Mouse (Mus musculus): ENCODE measurements at regions not wholly inside any gene's neighbourhood (a gene's known extent, or its start where the extent isn't known, plus 50 kb on each side); places are given as distances from the start of the nearest gene placed in this dataset.
"Not testable (repeated sequence)": the region's sequence is repeated elsewhere in the genome, so short reads cannot be mapped to it uniquely, and the experiment has no call there.

DNA sequence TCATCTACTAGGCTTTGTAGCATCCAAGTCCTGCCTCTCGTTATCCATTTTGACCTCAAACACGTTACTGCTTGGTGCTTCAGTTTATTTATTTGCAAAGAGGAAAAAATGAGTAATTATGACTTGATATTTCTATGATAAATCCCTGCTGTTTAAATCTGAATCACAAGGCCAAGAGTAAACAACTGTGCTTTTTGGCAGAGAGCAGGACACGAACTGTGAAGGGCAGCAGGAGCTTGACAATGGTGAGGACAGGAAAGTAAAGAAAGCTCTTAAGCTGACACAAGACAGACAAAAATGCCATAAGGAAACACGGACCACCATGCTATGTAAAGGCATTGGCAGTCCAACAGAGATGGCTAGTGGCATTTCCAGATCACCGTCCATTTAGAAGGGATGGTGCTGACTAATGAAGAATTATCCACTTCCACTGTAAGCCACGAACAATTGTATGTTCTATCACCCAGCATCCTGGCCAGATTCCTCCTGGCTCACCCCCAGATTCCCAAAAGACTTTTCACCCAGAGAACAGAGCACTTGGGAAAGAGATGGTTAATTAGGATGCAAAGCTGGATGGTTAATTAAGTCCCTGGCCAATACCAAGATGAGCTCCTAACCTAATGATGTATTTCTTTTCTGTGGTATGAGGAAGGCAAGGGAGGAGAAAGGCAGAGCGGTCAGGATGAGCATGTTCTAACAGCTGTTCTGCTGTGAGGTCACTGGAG is 476.1 kb upstream of the Cdh5 start:
- no peak for DNase-seq (ENCODE audit: extremely low read depth, low read depth)

DNA sequence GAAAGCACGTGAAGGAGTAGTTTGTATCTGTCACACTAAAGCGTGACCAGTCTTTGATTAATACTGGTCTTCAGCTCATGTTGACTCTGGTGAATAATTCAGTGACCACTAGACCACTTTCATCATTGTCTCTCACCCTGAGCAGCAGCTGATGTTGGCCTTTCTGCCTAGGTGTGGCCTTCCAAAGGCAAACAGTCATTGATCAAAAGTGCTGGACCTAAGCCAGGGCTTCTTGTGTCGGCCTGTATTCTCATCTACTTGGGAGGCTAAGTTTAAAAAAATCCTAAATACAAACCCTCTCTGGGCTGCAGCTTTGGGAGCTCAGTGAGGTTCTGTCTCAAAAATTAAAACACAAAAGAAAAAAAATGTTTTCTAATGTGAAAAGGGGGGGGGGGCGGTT is 475.0 kb upstream of the Cdh5 start:
- no peak for DNase-seq (ENCODE audit: extremely low read depth, low read depth)

DNA sequence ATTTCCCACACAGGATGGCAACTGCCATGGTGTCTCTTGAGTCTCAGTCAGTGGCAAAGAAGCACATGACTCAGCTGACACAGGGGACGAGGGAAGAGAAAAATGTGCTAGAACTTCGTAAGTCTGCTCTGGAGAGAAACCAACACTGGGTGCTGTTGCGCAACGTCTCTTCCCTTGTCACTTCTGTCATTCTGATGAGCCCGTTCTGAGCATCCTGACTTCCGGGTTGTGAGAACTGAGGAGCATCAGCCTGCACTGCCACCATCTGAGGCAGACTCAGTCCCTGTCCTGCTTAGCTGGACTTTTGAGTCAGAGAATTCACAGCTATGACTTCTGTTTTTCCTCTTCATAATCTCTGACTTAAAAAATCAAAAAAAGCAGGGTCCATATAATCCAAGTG is 468.9 kb upstream of the Cdh5 start:
- no peak for DNase-seq (ENCODE audit: extremely low read depth, low read depth)

DNA sequence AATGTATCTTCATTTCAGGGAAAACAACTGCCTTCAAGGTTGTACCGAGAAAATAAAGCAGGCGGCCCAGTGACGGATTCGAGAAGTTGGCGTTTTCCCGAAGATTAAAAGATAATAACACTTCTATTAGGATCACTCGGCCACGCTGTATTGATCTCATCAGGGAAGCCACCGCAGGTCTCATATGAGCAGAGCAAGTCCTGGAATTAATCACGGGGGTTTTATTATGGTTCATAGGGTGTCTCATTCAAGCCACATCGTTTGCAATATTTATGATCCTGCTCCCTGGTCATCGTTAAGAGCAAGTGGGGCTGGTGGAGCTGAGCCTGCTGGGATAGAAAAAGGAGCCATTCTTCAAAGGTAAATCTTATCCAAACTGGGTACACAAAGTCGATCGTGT is 466.5 kb upstream of the Cdh5 start:
- DNase-seq (ENCODE audit: extremely low read depth, low read depth): no peak

DNA sequence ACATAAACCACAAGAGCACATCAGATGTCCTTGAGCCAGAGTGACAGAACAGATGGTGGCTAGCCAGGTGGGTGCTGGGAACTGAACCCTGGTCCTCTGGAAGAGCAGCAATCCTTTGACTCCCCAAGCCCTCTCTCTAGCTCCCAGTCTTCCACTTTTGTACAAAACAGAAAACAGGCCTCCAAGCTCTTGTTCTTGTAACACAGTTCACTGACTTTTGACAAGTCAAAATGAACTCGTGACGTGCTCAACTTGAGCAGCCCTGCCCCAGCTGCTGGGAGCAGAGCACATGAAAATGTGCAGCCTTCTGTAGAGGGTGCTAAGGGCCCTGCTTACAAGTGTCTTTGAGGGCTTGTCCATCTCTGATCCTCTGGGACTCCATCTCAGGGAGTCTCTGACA is 457.8 kb upstream of the Cdh5 start:
- DNase-seq (ENCODE audit: extremely low read depth, low read depth): no peak

DNA sequence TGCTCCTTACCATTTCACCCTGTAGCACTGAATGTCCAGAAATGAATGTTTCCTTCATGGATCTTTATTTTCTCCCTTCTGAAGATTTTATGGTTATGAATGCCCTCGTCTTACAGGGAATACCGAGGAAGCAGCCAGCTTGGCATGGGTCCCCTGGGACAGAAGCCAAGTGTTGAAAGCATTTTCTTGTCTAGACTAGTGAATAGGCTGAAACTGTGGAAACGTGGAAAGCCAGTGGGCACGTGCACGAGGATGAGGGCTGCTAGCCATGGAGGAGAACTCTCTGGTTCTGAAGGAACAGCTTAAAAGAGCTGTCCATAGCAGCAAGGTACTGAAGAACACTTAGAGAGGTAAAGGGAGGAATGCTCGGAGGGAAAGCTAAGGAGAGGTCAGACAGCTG is 457.3 kb upstream of the Cdh5 start:
- no peak for DNase-seq (ENCODE audit: extremely low read depth, low read depth)

DNA sequence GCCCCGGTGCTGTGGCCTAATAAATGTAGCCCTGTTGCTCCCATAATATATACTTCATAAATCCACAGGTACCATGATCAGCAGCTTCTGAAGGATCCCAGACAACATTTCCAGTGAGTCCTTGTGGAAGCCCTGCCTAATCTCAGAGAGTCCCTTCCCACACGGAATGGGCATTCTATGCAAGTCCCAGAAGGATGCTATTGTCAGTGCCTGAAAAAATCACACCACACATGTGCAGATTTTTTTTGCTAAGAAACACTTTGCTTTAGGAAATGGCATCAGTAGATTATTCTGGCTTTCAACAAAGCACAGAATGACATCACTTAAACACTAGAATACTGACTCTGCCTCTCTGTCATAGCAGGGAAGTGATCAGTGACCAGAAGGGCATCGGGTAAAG is 456.6 kb upstream of the Cdh5 start:
- DNase-seq (ENCODE audit: extremely low read depth, low read depth): no peak

DNA sequence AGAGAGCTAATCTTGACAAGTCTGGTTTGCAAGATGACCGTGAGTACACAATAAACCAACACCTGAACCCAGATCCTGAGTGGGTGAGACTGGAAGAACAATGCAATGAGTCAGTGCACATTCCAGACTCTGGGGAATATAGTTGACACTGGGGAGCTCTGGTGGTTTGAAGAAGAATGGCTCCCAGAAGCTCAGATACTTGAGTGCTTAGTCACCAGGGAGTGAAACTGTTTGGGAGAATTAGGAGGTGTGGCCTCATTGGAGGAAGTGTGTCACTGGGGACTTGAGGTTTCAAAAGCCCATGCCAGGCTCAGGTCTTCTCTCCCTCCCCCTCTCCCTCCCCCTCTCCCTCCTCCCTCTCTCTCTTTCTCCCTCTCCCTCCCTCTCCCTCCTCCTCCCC is 436.6 kb upstream of the Cdh5 start:
- DNase-seq (ENCODE audit: extremely low read depth, low read depth): no peak

DNA sequence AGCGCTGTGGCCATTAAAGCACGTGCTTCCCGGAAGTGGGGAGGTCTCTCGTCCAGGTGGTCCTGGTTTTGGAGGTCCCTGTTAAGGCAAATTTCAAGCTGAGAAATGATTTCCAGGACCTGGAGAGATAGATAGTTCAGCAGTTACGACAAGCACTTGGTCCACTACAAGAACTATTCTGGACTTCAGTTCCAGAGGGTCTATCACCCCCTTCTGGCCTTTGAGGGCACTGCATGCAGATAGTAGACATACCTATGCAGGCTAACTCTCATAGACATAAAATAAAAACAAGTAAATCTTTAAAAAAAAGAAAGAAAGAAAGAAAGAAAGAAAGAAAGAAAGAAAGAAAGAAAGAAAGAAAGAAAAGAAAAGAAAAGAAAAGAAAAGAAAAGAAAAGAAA is 415.2 kb upstream of the Cdh5 start:
- DNase-seq (ENCODE audit: extremely low read depth, low read depth): not testable (repeated sequence)

DNA sequence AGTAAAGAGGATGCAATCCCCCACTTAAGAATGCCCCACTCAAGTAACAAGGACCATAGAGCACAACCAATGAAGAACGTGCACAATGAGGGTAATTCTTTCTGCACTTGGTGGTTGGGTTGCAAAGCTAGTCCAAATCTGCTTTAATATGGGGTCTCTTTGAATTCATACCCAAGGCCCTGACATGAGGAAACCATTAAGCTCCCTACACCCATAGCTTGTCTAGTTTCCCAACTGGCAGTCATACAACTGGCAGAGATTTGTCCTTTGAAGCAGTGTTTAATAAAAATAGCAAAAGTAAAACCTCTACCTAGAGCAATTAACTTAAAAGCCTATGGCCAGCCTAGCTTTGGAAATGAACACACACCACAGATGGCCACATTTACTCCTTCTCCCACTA is 411.0 kb upstream of the Cdh5 start:
- no peak for DNase-seq (ENCODE audit: extremely low read depth, low read depth)

DNA sequence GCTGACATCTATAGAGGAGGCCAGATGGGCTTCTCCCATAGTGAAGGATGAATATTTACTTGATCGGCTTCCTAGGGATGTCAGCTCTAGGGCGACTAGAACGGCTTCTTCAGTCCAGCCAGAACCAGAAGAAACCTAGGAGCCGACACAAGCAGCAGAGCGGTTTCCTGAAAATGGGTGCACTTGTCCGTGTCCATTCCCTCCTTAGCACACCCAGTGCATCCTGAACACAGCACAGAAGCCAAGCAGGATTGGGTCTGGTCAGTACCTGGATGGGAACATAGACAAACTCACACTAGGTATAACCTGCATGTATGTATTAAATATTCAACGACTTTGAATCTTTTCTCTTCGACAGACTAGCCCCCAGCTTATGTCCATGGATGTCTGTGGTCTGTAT is 407.9 kb upstream of the Cdh5 start:
- DNase-seq (ENCODE audit: extremely low read depth, low read depth): no peak

DNA sequence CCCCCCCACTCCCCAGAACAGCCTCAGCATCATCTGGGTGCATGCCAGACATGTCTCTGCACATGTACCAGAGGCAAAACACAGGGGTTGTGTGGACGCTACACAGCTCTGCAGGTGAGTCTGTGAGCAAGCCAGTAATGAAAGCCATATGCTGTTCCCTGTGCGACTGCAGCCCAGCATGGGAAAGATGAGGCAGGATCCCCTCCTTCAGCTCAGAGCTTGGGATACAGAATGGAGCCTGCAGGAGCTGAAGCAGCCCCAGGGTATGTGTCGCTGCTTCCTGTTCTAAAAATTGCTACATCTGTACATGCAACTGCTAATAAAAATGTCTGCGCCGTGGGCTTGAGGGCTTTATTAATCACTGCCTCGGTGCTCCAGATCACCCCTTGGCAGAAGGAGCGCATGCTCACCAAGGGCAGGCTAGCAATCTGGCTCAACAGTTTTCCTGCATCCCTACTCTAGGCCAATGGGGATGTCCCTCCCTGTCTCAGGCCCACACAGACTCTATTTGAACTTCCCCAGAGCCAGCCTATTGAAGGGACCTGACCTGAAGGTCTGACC is 407.0 kb upstream of the Cdh5 start:
- no peak for DNase-seq (ENCODE audit: extremely low read depth, low read depth)

DNA sequence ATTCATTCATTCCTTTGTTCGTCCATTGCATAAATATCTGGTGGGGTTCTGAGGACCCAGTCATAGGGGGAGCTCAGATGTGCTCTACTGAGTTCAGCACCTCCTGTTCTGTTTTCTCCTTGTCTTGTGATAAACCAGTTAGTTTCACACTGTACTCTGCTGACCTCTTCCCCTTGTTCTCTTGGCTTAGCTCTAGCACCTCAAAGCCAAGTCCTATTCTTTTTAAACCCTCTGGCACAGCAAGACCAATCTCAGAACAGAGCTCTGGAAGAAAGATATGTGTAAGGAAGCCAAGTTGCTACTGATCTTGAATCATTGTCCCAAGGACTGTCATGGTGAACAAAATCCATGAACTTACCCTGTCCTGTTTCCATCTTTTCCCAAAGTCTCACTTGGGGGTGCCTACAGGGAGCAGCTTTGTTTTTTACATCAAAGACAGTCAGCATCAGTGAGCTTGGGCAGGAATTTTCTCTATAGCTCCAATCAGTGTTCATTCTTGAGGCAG is 402.4 kb upstream of the Cdh5 start:
- DNase-seq (ENCODE audit: extremely low read depth, low read depth): no peak

DNA sequence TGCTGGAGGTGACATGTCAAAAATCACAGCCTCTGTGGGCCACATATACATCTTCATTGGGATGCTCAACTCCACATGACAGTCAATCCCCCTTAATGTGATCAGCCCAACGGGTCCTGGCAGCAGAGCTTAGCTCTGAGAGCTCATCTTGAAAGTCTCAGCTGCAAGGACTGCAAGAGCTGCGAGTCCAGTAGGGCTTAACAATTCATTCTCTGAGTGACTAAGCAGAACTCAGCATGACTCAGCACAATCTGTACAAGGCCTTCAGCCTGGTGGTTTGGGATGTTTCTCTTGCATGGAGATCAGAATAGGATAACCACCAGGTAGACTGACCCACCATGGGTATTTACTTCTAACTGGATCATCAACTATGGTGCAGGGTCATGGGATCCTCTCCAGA is 399.2 kb upstream of the Cdh5 start:
- DNase-seq (ENCODE audit: extremely low read depth, low read depth): no peak

DNA sequence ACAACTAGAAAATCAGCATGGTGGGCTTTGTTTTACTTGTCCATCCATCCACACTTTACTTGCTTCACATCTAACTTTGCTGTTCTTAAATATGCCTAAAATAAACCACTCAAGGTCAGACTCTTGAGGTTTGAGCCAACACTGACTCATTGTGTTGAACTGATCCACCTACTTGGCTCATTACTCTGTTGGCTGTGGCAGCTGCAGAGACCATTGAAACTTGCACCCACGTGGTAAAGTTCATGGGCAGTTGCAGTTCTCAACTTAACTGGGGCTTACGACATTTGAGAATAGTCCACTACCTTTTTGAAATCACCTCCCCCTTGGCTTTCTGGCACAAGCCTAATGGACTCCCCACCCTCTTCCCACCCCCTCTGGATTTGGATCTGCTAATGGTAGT is 395.3 kb upstream of the Cdh5 start:
- DNase-seq (ENCODE audit: extremely low read depth, low read depth): no peak

DNA sequence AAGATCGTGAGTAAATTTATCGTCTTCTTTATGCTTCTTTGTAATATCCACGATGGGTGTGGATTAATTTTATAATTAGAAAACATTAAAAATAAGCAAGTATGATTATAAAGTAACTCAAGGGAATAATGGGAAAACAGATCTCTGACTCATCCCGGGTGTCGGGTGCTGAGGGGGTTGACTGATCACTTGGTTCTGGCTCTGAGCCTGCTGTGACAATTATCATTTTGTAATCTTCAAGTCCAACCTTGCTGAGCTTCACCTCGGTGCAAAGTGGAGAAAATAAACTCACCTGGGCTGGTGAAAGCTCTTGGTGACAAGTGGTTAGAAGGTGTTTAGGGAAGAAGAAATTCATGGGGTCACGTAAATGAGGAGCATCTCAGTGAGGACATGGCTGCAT is 390.6 kb upstream of the Cdh5 start:
- DNase-seq (ENCODE audit: extremely low read depth, low read depth): not testable (repeated sequence)

DNA sequence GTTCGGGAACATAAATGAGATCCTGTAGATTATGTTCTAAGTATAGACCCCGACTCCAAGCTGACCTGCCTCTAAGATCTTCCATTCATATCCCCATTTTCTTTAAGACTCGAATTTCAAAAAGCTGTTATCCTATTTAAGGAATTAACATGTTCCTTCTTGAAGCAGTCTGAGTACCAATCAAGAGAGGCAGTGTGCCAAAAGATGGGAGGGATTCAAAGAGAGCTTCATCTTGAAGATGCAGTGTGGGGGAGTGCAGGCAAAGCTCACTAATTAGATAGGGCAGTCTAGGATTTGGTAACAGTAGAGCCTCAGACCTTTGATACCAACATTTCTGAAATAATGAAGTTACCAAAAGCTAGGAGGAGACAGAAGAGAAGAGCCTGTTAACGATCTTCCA is 383.7 kb upstream of the Cdh5 start:
- DNase-seq (ENCODE audit: extremely low read depth, low read depth): no peak

DNA sequence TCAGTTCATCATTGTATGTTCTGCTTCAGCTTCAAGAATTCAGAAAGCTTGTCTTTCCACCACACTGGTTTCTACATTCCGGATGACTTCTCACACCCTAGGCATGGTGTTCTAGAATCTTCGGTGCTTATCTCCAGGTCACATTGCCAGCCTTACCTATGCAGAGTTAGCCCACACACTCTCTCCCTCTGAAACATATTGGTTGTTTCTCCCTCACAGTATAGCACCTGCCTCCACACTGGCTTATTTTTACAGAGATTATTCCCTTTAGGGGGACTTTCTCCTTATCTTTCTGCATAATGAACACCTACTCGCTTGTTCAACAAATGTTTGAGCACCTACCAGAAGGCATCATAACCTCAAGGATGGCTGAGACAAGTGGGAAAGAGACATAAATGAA is 368.0 kb upstream of the Cdh5 start:
- no peak for DNase-seq (ENCODE audit: extremely low read depth, low read depth)

DNA sequence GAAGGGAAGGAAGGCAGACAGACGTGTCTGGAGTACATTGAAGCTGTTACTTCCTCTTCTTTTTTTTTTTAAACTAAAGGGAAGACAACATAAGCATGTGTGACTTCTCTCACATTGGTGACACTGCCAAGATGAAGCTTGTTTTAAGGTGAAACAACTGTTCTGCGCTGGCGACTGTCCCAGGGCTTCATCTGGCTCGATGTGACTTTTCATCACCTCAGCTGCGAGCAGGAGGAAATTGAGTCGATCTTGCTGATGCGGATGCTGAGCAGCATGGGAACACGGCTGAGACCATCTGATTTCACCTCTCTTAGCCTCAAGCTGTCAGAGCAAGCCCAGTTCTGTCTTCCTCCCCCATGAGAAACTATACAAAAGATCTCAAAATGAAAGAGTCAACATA is 363.1 kb upstream of the Cdh5 start:
- no peak for DNase-seq (ENCODE audit: extremely low read depth, low read depth)

DNA sequence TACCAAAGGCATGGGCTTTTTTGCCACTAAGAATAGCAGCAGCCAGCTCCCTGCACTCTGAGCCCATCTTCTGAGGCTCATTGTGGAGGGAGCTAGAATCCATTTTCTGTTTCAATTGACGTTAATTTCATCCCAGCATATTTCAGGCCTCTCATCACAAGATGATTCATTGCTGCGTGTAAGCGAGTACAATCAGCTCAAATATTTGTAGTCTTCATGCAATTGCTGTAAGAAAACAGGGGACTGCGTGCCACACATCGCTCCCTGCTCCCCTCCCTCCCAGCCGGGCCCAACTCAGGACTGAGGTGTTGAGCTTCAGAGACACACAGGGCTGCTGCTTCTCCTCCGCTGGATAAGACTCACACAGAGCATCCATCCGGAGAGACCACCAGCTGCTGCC is 360.0 kb upstream of the Cdh5 start:
- DNase-seq (ENCODE audit: extremely low read depth, low read depth): no peak

DNA sequence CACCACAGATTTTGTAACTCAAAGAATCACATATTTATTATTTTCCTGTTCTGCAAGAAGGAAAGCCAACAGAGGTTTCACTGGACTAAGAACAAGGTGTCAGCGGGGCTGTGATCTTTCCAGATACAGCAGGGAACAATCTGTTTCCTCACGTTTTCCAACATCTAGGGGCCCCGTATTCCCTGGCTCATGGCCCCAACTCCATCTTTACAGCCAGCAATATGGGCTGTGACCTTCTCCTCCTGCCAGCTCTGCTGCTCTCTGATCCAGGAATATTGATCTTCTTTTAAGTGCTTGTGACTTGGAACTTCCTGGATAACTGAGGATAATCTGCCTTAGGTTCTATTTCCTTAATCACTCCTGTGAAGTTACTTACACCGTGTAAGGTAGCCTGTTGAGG is 352.7 kb upstream of the Cdh5 start:
- no peak for DNase-seq (ENCODE audit: extremely low read depth, low read depth)

DNA sequence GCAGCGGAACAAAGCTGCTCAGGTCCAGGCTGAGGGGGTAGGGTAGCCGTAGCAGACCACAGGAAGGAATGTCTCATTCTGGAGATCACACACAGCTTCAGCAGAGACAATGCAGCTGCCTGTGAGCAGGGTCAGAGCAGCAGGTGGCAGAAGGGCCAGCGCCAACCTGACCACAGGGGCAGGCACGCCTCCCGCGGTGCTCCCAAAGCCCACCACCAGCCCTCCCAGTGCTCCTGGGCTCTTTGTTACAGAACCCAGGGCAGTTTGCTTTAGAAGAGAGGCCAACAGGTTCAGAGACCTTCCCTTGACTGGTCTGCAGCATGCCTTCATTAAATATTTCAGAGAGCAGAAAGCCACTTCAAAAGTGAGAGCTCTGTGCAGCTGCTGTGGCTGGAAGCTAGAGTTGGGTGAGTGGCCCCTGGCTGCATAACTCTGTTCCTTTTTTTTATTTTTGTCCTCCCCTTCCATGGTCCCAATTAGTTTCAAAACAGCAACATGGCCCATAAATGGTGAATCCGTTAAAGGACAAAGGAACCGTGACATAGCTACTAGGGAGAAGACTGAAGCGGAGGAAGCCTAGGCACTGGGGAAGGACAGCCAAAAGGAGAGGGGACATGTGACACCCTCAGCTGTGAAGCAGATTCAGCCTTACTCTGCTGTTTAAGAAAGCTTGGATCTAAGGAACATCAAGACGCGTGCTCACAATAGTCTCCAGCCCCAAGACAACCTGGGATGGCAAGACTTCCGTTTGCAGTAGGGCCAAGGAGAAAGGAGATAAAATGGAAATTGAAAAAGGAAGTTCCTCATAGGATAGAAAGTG is 350.9 kb upstream of the Cdh5 start:
- DNase-seq (ENCODE audit: extremely low read depth, low read depth): no peak

DNA sequence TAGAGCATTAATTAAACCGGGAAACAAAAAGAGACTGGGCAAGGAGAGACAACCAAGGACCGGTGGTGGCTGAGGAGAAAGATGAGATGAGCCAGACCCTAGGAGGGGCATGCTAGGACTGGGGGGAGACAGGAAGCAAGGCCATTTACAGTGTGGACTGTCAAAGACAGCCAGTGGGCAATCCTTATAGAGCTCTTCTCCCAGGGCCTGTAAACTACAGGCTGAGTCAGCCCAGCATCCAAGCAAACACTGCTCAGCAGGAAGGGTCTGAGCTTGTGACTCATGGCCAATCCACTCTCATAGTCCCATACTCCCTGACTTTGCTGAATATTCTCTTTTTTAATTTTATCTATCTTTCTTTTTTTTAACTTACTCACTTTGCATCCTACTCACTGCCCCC is 350.3 kb upstream of the Cdh5 start:
- no peak for DNase-seq (ENCODE audit: extremely low read depth, low read depth)

Measured in MEL-GATA-1-ER (cell line).